Mouse (Mus musculus) bone marrow macrophage, adult 2 months (primary cell): ENCODE measurements around the gene En2. TPM values are rescaled to one million over a fixed set of nuclear protein-coding genes. Genes with fewer than 3 reads are reported as not detected.

Experiments used
- H3K27ac ChIP-seq: 2 replicates; pipeline ENCODE4 v1.5.1; 2012; ENCODE audit warnings: low read depth, low read length; ENCODE audit not compliant: insufficient read depth
- H3K4me1 ChIP-seq: 2 replicates; pipeline ENCODE4 v1.6.1; 2012; ENCODE audit warnings: low read length; ENCODE audit not compliant: control insufficient read depth, insufficient read depth
- H3K4me3 ChIP-seq: 2 replicates; pipeline ENCODE4 v1.5.1; 2012; ENCODE audit warnings: mild to moderate bottlenecking, low read length, moderate library complexity; ENCODE audit not compliant: insufficient read depth
- CTCF ChIP-seq: IDR thresholded peaks from 2 replicates; pipeline ENCODE4 v1.5.1; 2012; ENCODE audit warnings: low read depth, mild to moderate bottlenecking, low read length, moderate library complexity
- POLR2A ChIP-seq: IDR thresholded peaks from 2 replicates; pipeline ENCODE4 v1.6.1; 2012; ENCODE audit warnings: mild to moderate bottlenecking, low read depth, low read length, borderline replicate concordance
- polyA plus RNA-seq: library from polyadenylated mRNA; stranded (reverse); fragments of >200 nt; gene quantifications from 2 replicates; pipeline ENCODE4 v1.2.4, GENCODE M21; 2012; ENCODE audit not compliant: missing spikeins, insufficient read depth, insufficient read length

Gene En2
- polyA plus RNA-seq, 1 experiment: not detected

DNA sequence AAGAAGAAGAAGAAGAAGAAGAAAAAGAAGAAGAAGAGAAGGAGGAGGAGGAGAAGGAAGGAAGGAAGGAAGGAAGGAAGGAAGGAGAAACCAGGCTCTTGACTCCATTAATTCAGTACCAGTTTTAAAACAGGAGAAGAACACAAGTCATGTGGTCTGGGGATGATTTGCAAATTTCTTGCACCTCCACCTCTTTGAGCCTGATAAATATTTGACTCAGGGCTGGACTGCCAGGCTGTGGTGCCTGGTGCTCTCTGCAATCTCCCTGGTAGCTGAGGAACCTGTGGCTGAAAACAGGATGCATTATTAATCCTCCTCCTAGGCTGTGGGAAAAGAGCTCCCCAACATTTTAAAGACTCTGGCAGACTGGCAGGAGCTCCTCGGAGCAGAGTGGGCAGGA, 36.6 kb upstream of the En2 start:
- Histone ChIP-seq H3K4me3 (no peak overlapping the region), H3K27ac (no peak overlapping the region), H3K4me1 (no peaks in the 10 kb centered on the region)
- TF ChIP-seq POLR2A (no peak), CTCF (no peak)

DNA sequence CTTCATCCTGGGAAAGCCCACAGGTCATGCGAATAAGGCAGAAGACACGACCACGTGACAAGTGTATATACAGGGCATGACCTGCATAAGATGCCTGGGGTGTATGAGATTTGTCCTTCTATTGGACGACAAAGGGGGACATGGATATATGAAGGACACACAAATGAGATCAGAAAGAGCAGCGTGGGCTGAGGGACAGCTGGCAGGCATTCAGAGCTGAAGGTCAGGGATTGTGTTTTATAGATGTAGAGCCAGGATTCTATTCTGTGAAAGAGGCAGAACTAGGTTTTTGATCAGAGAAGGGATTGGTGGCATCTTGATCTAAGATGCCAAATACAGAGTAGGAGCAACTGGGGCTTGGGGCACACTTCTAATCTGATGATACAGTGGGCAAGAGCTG, 33.3 kb upstream of the En2 start:
- Histone ChIP-seq H3K27ac (no peak overlapping the region), H3K4me3 (no peak overlapping the region), H3K4me1 (no peaks in the 10 kb centered on the region)
- TF ChIP-seq POLR2A (no peak), CTCF (no peak)

DNA sequence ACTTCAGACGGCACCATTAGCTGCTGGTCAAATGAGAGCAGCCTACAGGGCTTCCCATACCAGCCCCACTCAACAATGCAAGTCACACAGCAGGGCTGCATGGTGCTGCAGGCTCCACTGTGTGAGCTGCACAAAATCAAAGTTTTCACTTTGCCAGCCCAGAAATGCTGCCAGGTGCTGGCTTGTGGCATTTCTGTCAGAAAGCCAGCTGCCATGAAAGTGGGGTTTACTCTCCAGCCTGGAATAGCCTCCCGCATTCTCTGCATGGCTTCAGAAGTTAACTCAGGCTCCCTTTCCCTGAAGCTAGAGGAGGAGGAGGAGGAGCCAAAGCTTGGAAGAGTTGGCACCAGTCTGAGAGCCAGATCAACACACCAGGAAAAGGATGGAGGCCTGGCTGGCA, 29.1 kb upstream of the En2 start:
- Histone ChIP-seq H3K4me3 (no peak overlapping the region), H3K27ac (no peak overlapping the region), H3K4me1 (no peaks in the 10 kb centered on the region)
- TF ChIP-seq POLR2A (no peak), CTCF (no peak)

DNA sequence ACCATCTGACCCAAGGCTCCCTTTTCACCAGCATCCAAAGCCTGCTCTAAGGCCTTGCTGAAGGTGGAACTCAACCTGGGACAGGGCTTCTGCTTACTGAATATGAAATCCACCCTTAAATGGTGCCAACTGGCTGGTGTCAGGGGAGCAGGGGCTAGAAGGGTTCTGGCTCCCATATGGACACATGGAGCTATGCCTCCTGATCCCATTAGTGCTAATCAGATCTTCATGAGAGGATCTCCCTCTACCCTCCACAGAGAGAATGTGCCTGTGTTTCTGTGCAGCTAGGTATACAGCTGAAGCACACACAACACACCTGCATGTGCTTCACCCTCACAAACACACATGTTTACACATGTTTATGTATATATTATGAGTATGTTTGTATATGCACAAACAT, 20.9 kb upstream of the En2 start:
- H3K4me1 ChIP-seq: no peaks in the 10 kb centered on the region
- H3K27ac ChIP-seq: no peak overlapping the region
- TF ChIP-seq CTCF (no peak), POLR2A (no peak)
- H3K4me3 ChIP-seq: no peak overlapping the region

DNA sequence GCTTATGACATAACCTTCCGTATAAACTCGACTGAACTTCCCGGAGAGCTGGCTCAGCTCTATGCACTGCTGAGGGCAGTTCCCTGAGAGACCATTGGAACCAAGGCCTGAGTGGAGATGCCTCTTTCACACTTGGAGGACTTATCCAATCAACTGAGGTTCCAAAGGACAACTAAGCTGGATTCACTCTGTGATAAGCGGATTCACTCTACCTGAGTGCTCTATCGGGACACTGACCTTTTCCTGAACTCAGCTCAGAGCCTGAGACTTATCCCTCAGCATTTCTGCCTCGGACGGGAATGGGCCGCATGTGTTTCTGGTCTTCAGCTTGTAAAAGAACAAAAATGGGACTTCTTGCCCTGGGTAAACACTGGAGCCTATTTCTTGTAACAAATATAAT, 19.5 kb upstream of the En2 start:
- Histone ChIP-seq H3K4me1 (no peaks in the 10 kb centered on the region), H3K27ac (no peak overlapping the region), H3K4me3 (no peak overlapping the region)
- TF ChIP-seq CTCF: no peak
- TF ChIP-seq POLR2A: no peak

DNA sequence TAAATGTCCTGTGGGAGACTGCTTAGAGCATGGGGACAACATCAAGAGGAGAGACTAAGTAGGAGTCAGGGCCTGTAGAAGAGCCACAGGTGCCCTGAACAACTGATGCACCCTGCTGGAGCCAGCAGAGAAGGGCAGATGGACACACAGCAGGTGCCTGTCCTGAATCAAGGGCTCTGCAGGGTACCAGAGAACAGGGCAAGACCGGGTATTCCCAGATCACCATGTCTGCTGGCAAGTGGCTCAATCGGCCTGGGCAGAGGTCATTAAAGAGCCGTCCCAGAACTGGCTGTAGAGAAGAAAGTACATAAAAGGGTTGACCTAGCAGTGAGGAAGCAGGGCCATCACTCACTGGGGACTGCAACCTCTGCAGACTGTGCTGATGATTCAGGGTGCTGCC, 17.0 kb upstream of the En2 start:
- H3K27ac ChIP-seq: no peak overlapping the region
- no peaks in the 10 kb centered on the region for H3K4me1 ChIP-seq
- H3K4me3 ChIP-seq: no peak overlapping the region
- TF ChIP-seq CTCF (no peak), POLR2A (no peak)

DNA sequence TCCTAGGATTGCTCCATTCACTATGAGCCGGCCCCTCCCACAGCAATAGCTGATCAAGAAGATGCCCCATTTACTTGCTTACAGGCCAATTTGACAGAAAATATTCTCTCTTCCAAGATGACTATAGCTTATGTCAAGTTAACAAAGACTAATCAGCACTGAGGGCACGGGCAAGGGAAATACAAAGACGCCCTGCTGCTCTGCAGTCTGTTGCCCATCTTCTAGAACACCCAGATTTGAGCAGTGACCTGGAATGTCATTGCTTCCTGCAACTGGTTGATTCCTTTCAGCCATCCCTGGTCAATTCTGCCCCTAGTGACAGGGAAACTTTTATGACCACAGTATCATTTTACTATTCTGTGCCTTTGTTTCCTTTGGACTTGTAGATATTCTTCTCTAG, 16.1 kb upstream of the En2 start:
- H3K27ac ChIP-seq: no peak overlapping the region
- no peaks in the 10 kb centered on the region for H3K4me1 ChIP-seq
- no peak overlapping the region for H3K4me3 ChIP-seq
- TF ChIP-seq POLR2A (no peak), CTCF (no peak)

DNA sequence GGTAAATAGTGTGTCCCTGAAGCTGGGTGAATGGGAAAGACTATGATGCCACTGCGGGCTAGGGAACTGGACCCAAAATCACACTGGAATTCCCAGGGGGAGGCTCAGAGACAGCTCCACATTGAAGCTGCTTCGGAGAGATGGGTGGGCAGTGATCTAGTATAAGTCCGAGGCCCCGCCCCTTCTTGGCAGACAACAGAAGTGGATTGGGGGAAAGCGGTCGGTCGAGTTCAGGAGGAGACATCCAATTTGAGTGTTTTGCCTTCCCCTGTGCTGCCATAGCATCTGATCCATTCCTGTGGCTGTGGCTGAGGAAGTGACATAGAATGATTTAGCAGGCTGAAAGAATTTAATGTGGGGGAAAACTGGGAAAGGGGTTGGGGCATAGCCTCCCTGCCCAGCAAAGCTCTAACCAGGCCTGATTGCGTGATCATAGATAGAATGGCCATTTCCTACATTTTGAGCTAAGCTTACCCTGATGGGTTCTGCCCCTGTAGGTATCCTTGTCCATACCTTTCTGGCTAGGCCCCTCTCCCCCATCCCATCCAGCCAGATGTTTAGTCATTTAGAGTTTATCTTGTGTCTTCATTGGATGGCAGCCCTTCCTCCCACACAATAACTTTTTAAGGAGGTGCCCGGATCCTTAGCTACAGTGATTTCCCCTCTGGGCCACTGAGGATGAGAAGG, 8.3 kb upstream of the En2 start:
- Histone ChIP-seq H3K4me1 (no peaks in the 10 kb centered on the region), H3K4me3 (no peak overlapping the region), H3K27ac (no peak overlapping the region)
- TF ChIP-seq CTCF (no peak), POLR2A (no peak)

DNA sequence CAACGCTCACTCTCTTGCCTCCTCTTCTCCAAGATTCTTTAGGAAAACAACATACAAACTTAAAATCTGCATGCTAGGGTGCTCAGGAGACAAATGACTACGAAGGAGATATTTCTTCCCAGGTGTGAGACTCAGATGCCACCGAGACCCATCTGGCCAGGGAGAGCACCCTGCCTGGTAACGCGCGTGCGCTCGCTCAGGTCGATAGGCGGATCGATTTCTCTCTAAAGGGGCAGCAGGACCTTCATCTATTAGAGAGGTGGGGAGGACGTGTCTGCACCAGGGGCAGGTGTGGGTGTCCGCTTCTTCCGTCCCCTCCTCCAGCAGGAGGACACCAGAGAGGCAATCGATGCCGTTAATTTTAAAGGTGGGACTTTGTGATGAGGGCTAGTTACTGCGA, 7.7 kb upstream of the En2 start:
- TF ChIP-seq CTCF: no peak
- TF ChIP-seq POLR2A: no peak
- H3K4me3 ChIP-seq: no peak overlapping the region
- H3K27ac ChIP-seq: no peak overlapping the region
- H3K4me1 ChIP-seq: no peaks in the 10 kb centered on the region

DNA sequence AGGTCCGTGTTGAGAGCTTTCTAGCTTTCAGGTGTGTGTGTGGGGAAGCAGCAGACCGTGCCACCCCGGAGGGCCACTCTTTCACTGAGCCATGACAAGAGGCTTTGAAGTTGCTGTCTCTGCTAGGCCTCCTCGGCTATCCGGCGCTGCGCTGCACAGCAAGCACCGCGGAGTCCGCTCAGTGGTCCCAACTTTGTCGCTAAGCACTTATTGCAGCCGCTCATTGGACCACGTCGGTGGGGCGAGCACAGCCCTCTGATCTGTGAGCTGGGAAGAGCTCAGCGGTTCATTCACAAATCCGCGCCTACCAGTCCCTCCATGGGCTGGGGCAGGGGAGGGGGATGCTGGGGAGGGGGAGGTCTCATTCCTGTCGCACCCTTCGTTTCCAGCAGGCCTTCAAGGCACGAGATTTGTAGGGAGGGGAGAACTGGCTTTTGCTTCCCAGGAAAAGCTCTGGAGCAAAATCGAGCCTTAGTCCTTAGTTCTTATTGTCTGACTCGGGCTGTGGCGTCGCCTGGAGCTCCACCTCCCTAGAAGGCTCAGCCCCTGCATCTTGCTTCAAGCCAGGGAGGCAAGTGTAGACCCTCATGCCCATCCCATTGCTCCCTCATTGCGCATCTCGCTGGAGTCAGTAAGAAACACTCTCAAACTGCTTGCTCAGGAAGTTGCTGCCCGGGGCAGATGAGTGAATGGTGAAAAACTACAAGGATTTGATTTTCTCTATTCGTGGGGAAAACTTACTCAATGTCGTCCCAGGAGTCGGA, 7.0 kb upstream of the En2 start:
- TF ChIP-seq POLR2A (no peak), CTCF (no peak)
- Histone ChIP-seq H3K27ac (no peak overlapping the region), H3K4me1 (no peaks in the 10 kb centered on the region), H3K4me3 (no peak overlapping the region)

DNA sequence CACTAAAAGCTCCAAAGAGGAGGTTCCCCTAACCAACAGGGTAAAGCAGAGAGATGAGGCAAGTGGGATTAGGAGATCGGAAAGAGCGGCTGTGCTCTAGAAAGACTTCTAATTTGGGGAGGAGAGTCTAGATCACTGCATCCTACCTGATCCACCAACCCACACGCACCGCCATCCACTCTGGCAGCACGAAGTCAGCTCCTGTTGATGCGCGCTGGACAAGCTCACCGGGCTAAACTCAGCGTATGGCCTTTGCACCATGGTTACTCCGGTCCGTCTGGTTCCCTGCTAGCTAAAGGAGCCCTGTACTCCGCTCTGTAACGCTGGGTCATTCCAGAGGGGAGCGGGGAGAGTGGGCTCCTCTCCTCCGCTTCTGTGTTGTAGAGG, 6.4 kb upstream of the En2 start:
- TF ChIP-seq CTCF: no peak
- no peak overlapping the region for H3K4me3 ChIP-seq
- H3K27ac ChIP-seq: no peak overlapping the region
- no peaks in the 10 kb centered on the region for H3K4me1 ChIP-seq
